Mouse (Mus musculus) midbrain, postnatal 0 days (tissue): ENCODE measurements around the gene Lrriq4. TPM values are rescaled to one million over a fixed set of nuclear protein-coding genes. Genes with fewer than 3 reads are reported as not detected.

Experiments used
- ATAC-seq: fragments of 200-750 bp; cut with Nextera tagmentation; 2 replicates; pipeline ENCODE4 v1.8.0; 2017; ENCODE audit warnings: moderate number of reproducible peaks, mild to moderate bottlenecking, moderate TSS enrichment, moderate library complexity; ENCODE audit not compliant: low FRiP score
- DNase-seq: peaks from one replicate; pipeline ENCODE4 v3.0.0-alpha.2; 2015; ENCODE audit warnings: low spot score
- H3K27ac ChIP-seq: fragments of 300-500 bp; sonication (generic); 2 replicates; pipeline ENCODE4 v1.5.1; 2014; ENCODE audit warnings: low read depth, mild to moderate bottlenecking, low read length, mixed read lengths
- H3K27me3 ChIP-seq: fragments of 300-500 bp; sonication (generic); 2 replicates; pipeline ENCODE4 v1.6.1; 2014; ENCODE audit warnings: low read length, control low read depth, mixed read lengths; ENCODE audit not compliant: insufficient read depth
- H3K36me3 ChIP-seq: fragments of 300-500 bp; sonication (generic); 2 replicates; pipeline ENCODE4 v1.6.1; 2014; ENCODE audit warnings: low read length, control low read depth, mixed read lengths; ENCODE audit not compliant: insufficient read depth
- H3K4me1 ChIP-seq: fragments of 300-500 bp; sonication (generic); 2 replicates; pipeline ENCODE4 v1.6.1; 2014; ENCODE audit warnings: mild to moderate bottlenecking, control low read depth, antibody characterized with exemption, low read length, mixed read lengths; ENCODE audit not compliant: insufficient read depth
- H3K4me2 ChIP-seq: fragments of 300-500 bp; sonication (generic); 2 replicates; pipeline ENCODE4 v1.6.1; 2014; ENCODE audit warnings: low read depth, mild to moderate bottlenecking, low read length, mixed read lengths; ENCODE audit not compliant: poor library complexity, severe bottlenecking
- H3K4me3 ChIP-seq: fragments of 300-500 bp; sonication (generic); 2 replicates; pipeline ENCODE4 v1.5.1; 2014; ENCODE audit warnings: low read depth, mild to moderate bottlenecking, low read length, moderate library complexity
- H3K9ac ChIP-seq: fragments of 300-500 bp; sonication (generic); replicated peaks from 2 replicates; pipeline ENCODE4 v1.6.1; 2014; ENCODE audit warnings: mild to moderate bottlenecking, low read length, moderate library complexity, mixed read lengths; ENCODE audit not compliant: poor library complexity, severe bottlenecking
- H3K9me3 ChIP-seq: fragments of 300-500 bp; sonication (generic); 2 replicates; pipeline ENCODE4 v1.6.1; 2016; ENCODE audit warnings: low read length, control low read depth
- CTCF ChIP-seq: IDR thresholded peaks from 2 replicates; pipeline ENCODE4 v1.5.1; 2016; ENCODE audit warnings: antibody characterized with exemption, mild to moderate bottlenecking
- WGBS: fragments of 180-500 bp; shearing (Covaris S2); extraction: QIAGEN DNeasy Blood & Tissue Kit; methylation state at CpG from one replicate; pipeline ENCODE4 v1.1.7; 2014; 5-methylcytosine and 5-hydroxymethylcytosine counted together
- polyA plus RNA-seq: library from polyadenylated mRNA; unstranded; fragments of >200 nt; fragmentation: Nextera tagmentation; extraction: Ambion mirVana; gene quantifications from 2 replicates; pipeline ENCODE4 v1.2.1, GENCODE M21; 2015
- total RNA-seq: library from RNA; depleted of rRNA; stranded (reverse); fragments of >200 nt; gene quantifications from 2 replicates; pipeline ENCODE4 v1.2.3, GENCODE M21; 2014

Lrriq4 gene
- total and polyA plus RNA-seq, 2 experiments from 2014 or later = not detected

DNA sequence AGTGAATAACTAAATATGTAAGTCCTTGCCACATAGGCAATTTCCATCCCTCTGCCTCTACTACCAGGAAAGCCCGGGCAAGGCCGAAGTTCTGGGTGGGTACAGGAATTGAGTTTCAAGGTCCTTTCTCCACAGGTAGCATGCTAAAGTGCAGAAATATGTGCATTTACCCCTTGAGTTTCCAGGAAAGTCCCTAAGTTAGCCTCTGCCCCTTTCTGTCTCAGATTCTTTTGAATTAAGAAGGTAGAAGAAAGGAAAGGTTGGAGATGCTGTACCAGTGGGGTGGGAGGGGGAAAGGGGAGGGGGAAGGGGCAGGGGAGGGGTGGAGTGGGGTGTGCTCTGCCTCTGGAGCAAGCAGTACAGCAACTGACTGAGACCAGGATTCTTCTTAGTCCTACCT, 4.2 kb downstream of the Lrriq4 start:
- DNase-seq (no peak), ATAC-seq (no peak)
- TF ChIP-seq CTCF = no peak
- no peak overlapping the region for H3K9ac ChIP-seq
- H3K36me3 ChIP-seq = no peaks in the 10 kb centered on the region
- H3K4me3 ChIP-seq = no peak overlapping the region
- H3K27me3 ChIP-seq = no peaks in the 10 kb centered on the region
- 98% methylated on average over 2 of the region's 2 CpGs for WGBS
- H3K4me2 ChIP-seq = no peak overlapping the region
- H3K4me1 ChIP-seq = 0 out of 2 replicates have a peak, but pooled peaks cover 5% of the 10 kb centered on the region
- no peak overlapping the region for H3K27ac ChIP-seq
- H3K9me3 ChIP-seq = no peaks in the 10 kb centered on the region

DNA sequence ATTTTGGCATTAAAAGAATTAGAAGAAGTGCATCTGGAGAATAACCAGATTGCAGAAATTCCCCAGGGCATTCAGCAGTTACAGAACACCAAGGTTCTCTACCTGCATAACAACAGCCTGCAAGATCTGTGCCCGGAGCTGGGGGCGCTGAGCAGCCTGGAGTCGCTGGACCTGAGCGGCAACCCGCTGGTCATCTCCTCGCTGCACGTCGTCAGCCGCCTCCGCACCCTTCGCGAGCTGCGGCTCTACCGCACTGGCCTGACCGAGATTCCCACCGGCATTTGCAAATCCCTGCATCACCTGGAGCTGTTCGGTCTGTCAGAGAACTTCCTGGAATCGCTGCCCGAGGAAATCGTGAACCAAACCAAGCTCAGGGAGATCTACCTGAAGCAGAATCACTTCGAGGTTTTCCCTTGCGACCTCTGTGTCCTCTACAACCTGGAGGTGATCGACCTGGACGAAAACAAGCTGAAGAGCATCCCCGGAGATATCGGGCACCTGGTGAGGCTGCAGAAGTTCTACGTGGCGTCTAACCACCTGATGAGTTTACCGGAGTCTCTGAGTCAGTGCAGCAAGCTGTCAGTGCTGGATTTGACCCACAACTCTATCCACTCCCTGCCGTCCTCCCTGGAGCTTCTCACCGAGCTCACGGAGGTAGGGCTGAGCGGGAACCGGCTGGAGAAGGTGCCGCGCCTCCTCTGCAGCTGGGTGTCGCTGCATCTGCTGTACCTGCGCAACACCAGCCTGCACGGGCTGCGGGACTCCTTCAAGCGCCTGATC, 5.9 kb downstream of the Lrriq4 start:
- 1% methylated on average over 41 of the region's 41 CpGs for WGBS
- peak; percentile 69 for TF ChIP-seq CTCF
- Histone ChIP-seq H3K4me3 (peak overlapping the region; percentile 37), H3K27me3 (no peaks in the 10 kb centered on the region), H3K4me2 (peak overlapping the region; percentile 60), H3K4me1 (0 out of 2 replicates have a peak, but pooled peaks cover 5% of the 10 kb centered on the region), H3K9ac (peak overlapping the region; percentile 25; the same call in 1 of the 2 replicates), H3K9me3 (no peaks in the 10 kb centered on the region), H3K36me3 (no peaks in the 10 kb centered on the region), H3K27ac (no peak overlapping the region)
- peak; percentile 43 for DNase-seq
- ATAC-seq = peak; percentile 75

DNA sequence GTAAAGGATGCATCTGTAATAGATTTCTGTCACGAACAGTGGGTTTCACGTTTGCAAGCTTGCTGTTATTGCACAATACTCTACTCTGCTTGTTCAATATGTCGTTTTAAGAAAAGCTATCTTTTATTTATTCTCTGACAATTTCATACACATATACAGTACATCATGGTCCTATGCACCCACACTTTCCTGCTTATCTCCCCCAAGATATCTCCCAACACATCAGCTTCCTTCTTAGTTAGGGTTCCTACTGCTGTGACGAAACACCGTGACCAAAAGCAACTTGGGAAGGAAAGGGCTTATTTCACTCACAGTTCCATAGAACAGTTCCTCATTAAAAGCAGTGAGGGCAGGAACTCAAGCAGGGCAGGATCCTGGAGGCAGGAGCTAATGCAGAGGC, 11.6 kb downstream of the Lrriq4 start:
- no peak overlapping the region for H3K9ac ChIP-seq
- H3K36me3 ChIP-seq = no peaks in the 10 kb centered on the region
- ATAC-seq (no peak), DNase-seq (no peak)
- 90% methylated on average over 5 of the region's 5 CpGs for WGBS
- no peaks in the 10 kb centered on the region for H3K4me1 ChIP-seq
- no peaks in the 10 kb centered on the region for H3K9me3 ChIP-seq
- H3K4me3 ChIP-seq = no peak overlapping the region
- H3K27ac ChIP-seq = no peak overlapping the region
- H3K4me2 ChIP-seq = no peak overlapping the region
- no peaks in the 10 kb centered on the region for H3K27me3 ChIP-seq
- no peak for TF ChIP-seq CTCF

DNA sequence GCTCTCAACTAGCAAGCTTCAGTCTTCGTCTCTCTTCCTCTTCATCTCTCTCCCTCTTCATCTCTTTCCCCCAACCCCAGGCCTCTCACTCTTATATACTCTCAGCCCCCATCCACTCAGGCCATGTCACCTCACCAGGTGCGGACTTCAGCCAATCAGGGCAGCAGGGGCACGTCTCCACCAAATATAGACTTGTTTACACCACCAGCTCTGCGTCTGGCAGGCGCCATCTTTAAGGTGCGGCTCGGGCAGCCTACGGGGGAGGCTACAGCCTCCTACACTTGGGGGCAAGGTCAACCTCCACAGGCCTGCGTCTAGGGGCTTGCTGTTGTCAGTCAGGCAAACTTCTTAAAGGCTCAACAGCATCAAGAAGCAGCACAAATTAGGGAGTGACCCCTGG, 14.2 kb downstream of the Lrriq4 start:
- H3K36me3 ChIP-seq = no peaks in the 10 kb centered on the region
- no peaks in the 10 kb centered on the region for H3K9me3 ChIP-seq
- no peaks in the 10 kb centered on the region for H3K4me1 ChIP-seq
- no peaks in the 10 kb centered on the region for H3K27me3 ChIP-seq
- ATAC-seq = no peak
- no peak for TF ChIP-seq CTCF
- DNase-seq = no peak
- WGBS = 87% methylated on average over 9 of the region's 9 CpGs
- H3K4me3 ChIP-seq = no peak overlapping the region
- H3K9ac ChIP-seq = no peak overlapping the region
- no peak overlapping the region for H3K4me2 ChIP-seq
- H3K27ac ChIP-seq = no peak overlapping the region

DNA sequence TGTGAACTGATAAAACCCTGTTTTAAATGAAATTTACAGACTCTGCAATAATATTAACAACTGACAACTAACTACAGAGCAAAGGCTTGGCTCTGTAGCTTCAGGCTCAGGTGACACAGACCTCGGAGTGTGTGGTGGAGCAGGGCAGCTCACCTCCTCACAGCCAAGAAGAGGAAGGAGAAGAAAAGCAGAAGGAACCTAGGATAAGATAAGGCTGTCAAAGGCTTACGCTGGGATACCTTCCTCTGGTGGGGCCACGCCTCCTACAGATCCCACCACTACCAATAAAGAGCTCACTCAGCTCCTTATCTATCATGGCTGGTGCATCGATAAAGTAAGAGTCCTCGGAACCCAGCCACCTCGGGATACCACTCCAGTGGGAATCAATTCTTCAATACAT, 38.9 kb downstream of the Lrriq4 start:
- H3K9me3 ChIP-seq = no peaks in the 10 kb centered on the region
- ATAC-seq = no peak
- no peaks in the 10 kb centered on the region for H3K36me3 ChIP-seq
- TF ChIP-seq CTCF = no peak
- DNase-seq = no peak
- WGBS = 87% methylated on average over 6 of the region's 6 CpGs
- H3K4me1 ChIP-seq = no peaks in the 10 kb centered on the region
- no peak overlapping the region for H3K27ac ChIP-seq
- no peak overlapping the region for H3K4me2 ChIP-seq
- H3K27me3 ChIP-seq = no peaks in the 10 kb centered on the region
- H3K9ac ChIP-seq = no peak overlapping the region
- H3K4me3 ChIP-seq = no peak overlapping the region

DNA sequence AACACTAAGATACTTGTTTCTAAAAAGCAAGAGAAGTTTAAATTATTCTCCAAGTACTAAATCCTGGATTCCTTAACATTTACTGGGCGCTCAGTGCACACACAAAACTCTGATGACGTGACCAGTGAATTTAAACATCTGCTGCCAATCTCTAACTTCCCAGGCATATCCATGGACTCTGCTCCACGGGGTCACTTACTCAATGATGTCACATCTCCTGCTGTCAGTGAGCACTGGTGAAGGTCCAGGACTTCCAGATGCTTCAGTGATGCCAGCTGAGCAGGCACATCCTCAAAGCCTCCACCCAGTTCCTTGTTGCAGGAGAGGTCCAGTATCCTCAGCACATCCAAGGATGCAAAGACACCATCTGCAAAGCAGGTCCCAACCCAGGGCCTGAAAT, 42.9 kb downstream of the Lrriq4 start:
- no peaks in the 10 kb centered on the region for H3K9me3 ChIP-seq
- no peaks in the 10 kb centered on the region for H3K27me3 ChIP-seq
- H3K4me2 ChIP-seq = no peak overlapping the region
- DNase-seq (no peak), ATAC-seq (no peak)
- H3K4me3 ChIP-seq = no peak overlapping the region
- no peak overlapping the region for H3K9ac ChIP-seq
- no peaks in the 10 kb centered on the region for H3K36me3 ChIP-seq
- no peak for TF ChIP-seq CTCF
- WGBS = 79% methylated on average over 3 of the region's 3 CpGs
- H3K4me1 ChIP-seq = no peaks in the 10 kb centered on the region
- H3K27ac ChIP-seq = no peak overlapping the region
